Mouse (Mus musculus) urinary bladder, postnatal 14 days (tissue): ENCODE measurements around the gene Ormdl2.
"Not testable (repeated sequence)": the region's sequence is repeated elsewhere in the genome, so short reads cannot be mapped to it uniquely, and the experiment has no call there.

Source experiments
- DNase-seq: peaks from one replicate; pipeline ENCODE4 v3.0.0; 2021; ENCODE audit warnings: low spot score

Gene Ormdl2

DNA sequence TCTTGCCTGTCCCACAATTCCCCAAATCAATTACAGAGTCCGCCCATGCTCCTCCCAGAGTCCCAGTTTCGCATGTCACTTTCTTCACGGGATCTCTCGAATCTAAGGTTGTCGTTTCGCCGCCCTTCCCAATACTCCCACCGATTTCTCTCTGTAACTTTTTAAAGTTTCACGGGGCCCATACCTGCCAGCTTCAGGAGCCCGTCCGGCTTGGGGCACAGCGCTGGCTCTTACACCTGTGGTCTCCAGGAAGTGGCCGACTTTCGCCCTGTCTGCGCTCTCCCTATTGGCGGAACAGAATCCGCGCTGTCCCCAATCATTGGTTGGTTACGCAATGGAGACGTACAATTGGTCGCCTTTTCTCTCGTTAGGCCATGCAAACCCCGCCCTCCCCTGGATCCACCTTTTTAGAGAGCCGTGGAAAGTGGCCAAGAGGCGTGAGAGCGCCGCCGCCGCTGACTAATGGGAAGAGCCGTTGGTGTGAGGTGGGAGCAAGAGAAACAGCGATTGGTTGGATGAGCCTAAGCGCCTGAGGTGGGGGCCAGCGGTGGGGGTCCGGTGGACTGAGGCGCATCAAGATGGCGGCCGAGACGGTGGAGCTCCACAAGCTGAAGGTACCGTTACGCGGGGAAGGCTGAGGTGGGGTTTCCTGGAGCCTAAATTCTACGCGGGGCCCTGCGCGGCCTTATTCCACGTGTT, at the start of gene Ormdl2:
Gene Ormdl2, minus strand, starts transcription at position 288 of the 699 bp plus-strand sequence.
- peak; percentile 99 for DNase-seq

GRCm38 (mm10) chr10:128870341-128870740, 48.9 kb upstream of the Ormdl2 start:
- no peak for DNase-seq

- no peak for DNase-seq
These were observed 45.1 kb upstream of the Ormdl2 start for GRCm38 (mm10) chr10:128866518-128866917.

- DNase-seq = no peak
These were observed 44.6 kb upstream of the Ormdl2 start for GRCm38 (mm10) chr10:128866042-128866441.

- DNase-seq = no peak
These were observed 39.7 kb upstream of the Ormdl2 start for GRCm38 (mm10) chr10:128861176-128861575.

DNA sequence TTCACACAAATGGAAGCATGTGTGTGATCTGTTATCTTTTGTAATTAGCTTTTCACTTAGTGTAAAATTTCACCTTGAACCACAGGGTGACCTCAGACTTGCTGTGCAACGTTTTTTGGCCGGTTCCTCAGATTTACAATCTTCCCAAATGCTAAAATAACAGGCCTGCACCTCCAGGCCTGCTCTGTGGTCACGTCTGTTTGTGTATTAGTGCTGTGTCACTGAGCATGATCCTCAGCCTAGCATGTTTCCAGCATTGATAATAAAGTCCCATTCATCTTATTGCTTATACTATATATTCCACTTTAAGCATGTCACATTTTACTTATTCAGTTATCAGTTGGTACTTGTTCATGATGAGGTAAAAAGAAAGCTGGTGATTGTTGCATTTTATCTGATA, 28.9 kb upstream of the Ormdl2 start:
- DNase-seq = no peak

- no peak for DNase-seq
These were observed 27.0 kb upstream of the Ormdl2 start for GRCm38 (mm10) chr10:128848426-128848825.

DNA sequence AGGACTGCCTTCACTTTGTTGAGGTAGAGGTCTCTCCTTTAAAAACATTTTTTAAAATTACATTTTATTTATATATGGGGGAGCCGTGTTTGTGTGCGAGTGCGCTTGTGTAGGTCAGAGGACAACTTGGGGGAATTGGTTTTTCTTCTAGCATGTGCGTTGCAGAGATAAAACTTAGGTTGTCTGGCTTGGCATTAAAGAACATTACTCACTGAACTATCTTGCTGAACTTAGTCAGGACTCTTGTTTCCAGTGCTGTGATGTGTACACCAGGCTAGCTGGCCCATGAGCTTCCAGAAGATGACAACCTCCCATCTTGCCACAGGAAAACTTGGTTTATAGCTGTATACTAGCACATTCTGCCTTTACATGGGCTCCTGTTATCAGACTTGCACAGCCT, 25.2 kb upstream of the Ormdl2 start:
- DNase-seq = no peak

DNA sequence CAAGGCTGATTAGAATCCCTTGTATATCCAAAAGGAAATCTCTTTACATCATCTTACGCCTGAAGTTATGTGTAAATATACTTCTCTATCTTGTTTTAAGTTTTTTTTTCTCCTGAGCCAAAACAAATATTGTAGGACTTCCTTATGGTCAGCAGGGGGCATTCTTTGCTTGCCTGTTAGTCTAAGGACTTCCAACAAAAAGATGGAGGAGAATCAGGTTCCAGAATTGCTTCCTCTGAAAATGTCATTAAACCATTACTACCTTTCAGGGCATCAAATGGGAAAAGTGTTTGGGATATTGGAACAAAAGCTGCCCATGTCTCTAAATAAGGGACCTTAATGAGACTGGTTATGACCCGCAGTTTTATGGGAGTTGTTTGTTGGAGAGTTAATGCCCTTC, 24.1 kb upstream of the Ormdl2 start:
- DNase-seq = no peak

DNA sequence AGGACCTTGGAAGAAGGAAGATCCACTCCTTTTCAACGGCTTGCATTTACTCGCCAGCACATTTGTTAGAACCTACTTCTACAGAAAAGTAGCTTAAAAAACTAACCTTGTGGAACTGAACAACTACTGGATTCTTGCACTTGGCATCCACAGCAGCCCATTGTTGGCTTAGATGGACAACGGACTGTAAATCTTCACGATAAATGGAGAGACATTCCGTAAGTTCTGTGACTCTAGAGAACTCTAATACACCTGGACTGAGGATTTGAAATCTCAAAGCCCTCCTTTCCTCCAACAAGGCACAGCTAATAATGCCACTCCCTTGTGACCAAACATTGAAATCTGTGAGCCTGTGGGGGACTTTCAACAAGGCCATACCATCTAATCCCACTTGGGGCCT, 21.8 kb upstream of the Ormdl2 start:
- no peak for DNase-seq

DNA sequence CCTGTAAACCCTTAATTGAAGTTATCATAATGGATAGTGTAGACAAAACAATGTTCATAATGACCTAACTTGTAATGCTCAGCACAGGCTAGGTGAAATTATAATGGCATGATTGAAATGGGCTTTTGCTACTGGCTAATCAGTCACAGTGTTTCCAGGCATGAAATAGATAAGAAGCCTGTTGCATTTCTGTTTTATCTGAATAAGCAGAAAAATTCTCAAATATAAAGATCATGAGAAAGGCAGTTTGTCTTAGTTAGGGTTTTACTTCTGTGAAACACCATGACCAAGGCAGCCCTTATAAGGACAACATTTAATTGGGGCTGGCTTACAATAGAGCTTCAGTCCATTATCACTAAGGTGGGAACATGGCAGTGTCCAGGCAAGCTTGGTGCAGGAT, 19.2 kb upstream of the Ormdl2 start:
- no peak for DNase-seq

DNA sequence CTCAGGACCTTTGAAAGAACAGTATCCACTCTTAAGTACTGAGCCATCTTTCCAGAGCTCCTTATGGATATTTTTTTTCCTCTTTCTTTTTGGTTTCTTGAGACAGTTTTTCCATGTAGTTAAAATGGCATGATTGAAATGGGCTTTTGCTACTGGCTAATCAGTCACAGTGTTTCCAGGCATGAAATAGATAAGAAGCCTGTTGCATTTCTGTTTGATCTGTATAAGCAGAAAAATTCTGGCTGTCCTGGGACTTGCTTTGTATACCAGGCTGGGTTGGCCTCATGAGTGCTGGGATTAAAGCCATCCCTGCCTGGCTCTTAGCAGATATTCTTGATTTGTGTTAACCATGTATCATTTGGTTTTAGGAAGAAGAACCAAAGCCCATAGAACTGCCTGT, 18.0 kb upstream of the Ormdl2 start:
- DNase-seq = no peak

DNA sequence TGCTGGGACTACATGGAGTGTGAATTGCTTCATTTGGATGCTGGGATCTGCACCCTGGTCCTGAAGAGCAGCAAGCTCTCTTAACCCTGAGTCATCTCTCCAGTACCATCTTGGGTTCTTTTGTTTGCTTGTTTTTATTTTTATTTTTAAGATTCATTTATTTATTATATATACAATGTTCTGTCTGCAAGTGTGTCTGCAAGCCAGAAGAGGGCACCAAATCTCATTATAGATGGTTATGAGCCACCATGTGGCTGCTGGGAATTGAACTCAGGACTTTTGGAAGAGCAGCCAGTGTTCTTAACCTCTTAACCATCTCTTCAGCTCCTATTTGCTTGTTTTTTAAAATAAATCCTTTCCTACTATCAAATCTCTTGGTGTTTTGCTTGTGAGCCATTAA, 16.0 kb upstream of the Ormdl2 start:
- no peak for DNase-seq

- no peak for DNase-seq
These were observed 2.4 kb upstream of the Ormdl2 start for GRCm38 (mm10) chr10:128823821-128824220.

DNA sequence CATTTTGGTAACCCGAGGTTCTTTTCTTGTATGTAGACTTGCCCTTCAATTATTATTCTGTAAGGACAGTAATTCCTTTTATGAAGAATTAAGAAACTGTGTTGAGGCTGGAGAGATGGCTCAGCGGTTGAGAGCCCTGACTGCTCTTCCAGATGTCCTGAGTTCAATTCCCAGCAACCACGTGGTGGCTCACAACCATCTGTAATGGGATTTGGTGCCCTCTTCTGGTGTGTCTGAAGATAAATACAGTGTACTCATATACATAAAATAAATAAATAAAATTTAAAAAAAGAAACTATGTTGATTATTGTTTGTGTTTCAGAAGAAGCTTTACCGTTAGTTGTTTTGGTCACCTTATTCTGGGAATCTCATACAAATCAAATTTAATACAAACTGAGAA, 1.6 kb upstream of the Ormdl2 start:
- DNase-seq = not testable (repeated sequence)

GRCm38 (mm10) chr10:128822135-128822534, 690 bp upstream of the Ormdl2 start:
- no peak for DNase-seq

GRCm38 (mm10) chr10:128820217-128820616, 1.2 kb downstream of the Ormdl2 start:
- no peak for DNase-seq

- DNase-seq = no peak
These were observed 4.4 kb downstream of the Ormdl2 start, which contains the start of gene Sarnp for GRCm38 (mm10) chr10:128817033-128817432. Sarnp (plus strand) TSS chr10:128817333.

- no peak for DNase-seq
These were observed 14.4 kb downstream of the Ormdl2 start for GRCm38 (mm10) chr10:128807018-128807417.

- DNase-seq = no peak
These were observed 15.4 kb downstream of the Ormdl2 start for GRCm38 (mm10) chr10:128806086-128806485.

DNA sequence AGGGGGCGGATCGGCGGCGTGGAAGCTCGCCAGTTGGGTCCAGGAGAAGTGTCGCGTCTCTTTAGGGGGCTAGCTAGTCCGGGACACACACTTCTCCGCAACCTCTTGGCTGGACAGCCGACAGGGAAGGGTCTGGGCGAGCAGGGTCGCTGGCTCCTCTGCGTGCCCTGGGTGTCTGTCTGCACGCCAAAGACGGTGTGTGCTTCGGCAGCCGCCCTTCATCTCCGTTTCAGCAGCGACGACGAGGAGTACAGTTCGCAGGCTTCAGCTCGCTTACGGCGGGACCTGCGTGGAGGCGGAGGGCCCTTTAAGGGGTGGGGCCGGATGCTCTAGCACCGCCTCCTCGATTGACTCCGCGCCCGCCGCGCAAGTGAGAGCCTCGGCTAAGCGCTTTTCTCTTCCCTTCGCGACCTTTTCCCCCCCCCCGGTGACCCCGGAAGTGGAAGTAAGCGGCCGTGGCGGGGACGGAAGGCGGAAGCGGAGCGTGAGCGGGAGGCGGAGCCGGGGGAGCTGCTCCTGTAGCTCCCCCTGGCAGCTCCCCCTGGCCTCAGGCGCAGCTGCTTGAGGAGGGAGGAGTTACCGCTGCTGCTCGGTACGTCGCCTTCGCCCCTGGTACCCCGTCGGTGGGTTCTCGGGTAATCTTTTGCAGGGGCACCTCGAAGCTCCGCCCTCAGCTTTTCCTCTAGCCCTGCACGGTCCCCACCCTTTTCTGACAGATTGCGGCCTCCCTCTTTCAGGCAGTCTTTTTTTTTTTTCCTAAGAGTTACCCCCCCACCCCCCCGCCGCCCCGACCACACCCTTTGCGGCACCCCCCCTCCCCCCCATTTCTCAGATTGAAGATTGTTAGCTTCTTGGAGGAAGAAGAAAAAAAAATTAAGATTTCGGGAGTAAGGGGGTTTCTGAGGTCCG, 16.1 kb downstream of the Ormdl2 start:
- peak; percentile 97 for DNase-seq

DNA sequence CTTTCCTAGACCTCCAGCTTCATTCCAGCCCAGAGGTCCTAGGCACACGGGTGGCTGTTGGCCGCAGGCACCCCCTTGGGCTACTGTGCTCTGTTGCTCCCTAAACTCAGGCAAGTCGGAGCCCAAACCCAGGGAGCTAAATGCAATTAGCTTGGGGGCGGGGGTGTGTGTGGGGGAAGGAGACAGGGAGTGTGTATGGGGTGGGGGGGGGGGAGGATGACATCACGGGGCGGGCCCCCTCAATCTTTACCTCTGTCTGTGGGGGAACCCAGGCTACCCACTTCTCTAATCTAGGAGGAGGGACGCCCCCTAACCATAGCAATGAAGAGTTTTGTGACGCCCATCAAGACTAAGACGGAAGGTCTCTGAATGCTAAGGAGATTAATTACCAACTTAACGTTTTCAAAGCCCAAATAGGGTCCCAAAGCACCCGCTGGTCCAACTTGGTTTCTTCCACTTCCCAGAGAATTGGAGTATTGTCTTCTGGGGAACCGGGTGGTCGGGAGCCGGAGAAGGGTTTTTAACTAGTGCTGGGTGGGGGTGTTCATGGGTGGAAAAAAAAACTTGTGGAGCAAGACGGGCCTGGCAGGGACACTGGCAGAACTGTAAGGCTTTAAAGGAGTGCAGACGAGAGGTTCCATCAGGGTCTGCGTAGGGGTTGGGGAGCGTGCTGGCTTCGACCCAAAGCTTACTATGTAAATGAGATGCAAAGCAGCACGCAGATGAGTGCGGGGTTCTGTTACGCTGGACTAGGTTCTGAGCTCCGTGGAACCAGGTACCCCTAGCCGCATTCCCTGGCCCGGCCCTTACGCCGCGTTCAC, 17.0 kb downstream of the Ormdl2 start, which contains the start of gene Tmem198b:
Gene Tmem198b, minus strand, starts transcription at position 100 of the 821 bp plus-strand sequence.
- peak; percentile 46 for DNase-seq
